Mouse (Mus musculus) erythroblast, embryonic 14.5 days (primary cell): ENCODE measurements around the gene Rdh5.

Experiments used
- GATA1 ChIP-seq: IDR thresholded peaks from 2 replicates; pipeline ENCODE4 v1.6.1; 2012; ENCODE audit warnings: low read length, inconsistent platforms, mixed read lengths
- TAL1 ChIP-seq: IDR thresholded peaks from 3 replicates; pipeline ENCODE4 v1.6.1; 2012; ENCODE audit warnings: low read length, inconsistent platforms, mixed read lengths

GRCm38 (mm10) chr10:128909567-128910028, 13.1 kb downstream of the Rdh5 start:
- no peak for TF ChIP-seq GATA1
- no peak for TF ChIP-seq TAL1
